Mouse (Mus musculus) left cerebral cortex, postnatal 25 days (tissue): Measurements from ENCODE around the gene Id2. TPM values are rescaled to one million over a fixed set of nuclear protein-coding genes. Genes with fewer than 3 reads are reported as not detected.
A peak's percentile ranks its signal among the peaks of the same experiment; 100 is the strongest.

Experiments
- DNase-seq, 2 experiments: peaks; one replicate each; pipeline ENCODE4 v3.0.0; 2022; ENCODE audit warnings: low spot score in 2 of 2, mixed read lengths in 1 of 2
- intact Hi-C: fragments of 180-260 bp; cut with DNase I; formaldehyde crosslinking; loops from one replicate; pipeline ENCODE4 v1.15.1; 2025
- total RNA-seq, 2 experiments: library from RNA; stranded (reverse); gene quantifications; 2 replicates each; pipeline ENCODE4 v1.2.3; 2021

Id2 gene
- total RNA-seq, 2 experiments from 2014 or later: 148 to 163 TPM

DNA sequence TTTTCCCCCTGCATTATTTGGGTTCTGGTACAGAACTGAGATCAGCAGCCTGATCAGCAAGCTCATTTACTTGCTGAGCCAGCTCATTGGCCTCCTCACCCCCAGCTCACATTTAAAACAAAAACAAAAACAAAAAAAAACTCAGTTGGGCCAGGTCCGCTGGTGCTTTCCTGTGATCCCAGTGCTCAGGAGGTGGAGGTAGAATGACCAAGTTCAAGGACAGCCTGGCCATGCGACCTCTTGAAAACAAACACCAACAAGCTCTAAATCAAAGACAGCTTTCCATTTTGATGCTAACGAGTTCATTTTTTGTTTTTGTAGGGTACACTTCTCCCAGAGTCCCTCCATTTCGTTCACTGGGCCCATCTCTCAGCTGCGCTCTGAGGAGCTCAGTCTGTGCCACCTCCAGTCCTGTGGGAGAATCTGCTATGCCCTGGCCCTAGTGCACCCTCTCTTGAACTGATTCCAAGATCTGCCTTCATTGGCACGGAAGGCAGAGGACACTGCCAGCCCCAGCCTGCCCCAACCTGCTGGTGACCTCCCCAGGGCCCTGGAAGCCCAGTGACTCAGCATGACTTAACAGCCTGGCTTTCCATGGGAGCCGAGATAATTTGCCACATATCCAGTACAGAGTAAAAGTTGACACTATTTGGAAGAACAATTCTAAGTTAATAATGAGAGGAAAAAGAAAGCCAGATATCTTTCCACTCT is 13.2 kb upstream of the Id2 start:
- intact Hi-C loops: no loop called here
- no peak for DNase-seq

DNA sequence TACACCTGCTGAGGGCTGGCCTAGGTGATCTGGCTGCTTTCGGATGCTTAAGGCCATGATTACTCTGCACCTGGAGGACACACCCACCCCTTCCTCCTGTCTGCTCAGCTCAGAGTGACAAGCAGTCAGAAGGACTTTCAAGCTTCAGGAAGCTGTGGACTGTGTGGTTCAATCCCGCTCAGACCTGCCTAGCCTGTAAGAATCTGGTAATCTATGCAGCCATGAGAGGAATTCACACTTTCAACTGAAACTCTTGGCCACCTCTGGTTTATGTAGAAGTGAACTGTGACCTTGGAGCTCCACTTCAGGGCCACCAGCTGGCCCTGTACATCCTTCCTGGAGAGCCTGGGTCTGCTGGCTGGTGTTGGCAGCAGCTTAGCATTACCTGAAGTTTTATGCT is 11.9 kb upstream of the Id2 start:
- intact Hi-C loops: no loop called here
- DNase-seq: no peak

DNA sequence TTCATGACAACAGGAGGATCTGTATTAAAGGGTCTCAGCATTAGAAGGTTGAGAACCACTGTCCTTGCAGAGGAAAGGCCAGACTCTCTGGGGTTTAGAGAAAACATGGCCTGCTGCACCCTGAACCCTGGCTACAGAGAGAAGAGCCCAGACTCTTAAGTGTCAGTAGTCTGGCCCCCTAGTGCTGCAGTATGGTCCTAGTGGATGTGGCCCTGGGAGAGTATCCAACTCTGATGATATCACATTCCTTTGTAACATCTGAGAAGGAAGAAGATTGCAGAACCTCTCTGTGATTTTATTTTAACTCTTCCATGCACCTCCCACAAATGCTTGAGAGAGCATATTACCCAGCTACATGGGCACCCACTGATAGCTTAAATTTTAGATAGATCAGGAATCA is 7.6 kb upstream of the Id2 start:
- DNase-seq: no peak
- intact Hi-C loops: loop anchor here (5.0 kb wide), 1 partner anchor 58 kb away; no protein-coding TSS in a partner anchor

DNA sequence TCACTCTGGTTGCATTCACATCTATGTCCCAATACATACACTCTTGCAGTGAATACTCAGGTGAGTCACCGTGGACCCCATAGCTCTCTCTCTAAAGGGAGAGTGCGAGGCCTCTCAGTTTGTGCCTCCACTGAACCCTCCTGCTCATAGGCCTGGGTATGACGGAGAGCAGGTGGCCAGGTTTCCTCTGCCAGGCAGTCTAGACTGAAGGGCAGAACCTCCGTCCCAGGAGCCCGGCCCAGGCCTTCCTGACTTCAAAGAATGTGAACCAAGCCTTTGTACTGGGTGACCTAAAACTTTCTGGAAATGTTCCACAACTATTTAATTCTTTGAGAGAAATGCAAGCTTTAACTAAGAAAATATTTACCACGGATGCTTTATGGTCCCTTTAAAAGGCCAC is 7.0 kb upstream of the Id2 start:
- intact Hi-C loops: loop anchor here (5.0 kb wide), 1 partner anchor 58 kb away; no protein-coding TSS in a partner anchor
- no peak for DNase-seq

DNA sequence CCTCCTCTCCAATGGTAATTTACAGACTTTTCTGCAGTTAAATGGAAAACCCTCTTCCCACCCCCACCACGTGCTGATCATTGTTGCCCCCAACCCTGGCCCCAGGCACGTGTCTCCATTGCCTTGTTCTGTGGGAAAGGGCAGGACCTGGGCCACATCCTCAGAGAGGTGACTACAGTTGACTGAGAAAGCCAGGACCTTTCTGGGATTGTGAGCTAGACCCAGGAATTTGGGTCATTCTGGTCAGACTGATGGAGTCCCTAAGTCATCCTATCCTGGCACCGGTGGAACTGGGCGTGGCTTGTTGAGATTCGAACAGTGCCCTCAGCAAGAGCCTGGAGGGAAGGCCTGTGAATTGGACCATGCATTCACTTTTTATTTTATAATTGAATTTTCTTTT is 4.4 kb upstream of the Id2 start:
- no peak for DNase-seq
- intact Hi-C loops: loop anchor here (5.0 kb wide), 1 partner anchor 61 kb away; no protein-coding TSS in a partner anchor

DNA sequence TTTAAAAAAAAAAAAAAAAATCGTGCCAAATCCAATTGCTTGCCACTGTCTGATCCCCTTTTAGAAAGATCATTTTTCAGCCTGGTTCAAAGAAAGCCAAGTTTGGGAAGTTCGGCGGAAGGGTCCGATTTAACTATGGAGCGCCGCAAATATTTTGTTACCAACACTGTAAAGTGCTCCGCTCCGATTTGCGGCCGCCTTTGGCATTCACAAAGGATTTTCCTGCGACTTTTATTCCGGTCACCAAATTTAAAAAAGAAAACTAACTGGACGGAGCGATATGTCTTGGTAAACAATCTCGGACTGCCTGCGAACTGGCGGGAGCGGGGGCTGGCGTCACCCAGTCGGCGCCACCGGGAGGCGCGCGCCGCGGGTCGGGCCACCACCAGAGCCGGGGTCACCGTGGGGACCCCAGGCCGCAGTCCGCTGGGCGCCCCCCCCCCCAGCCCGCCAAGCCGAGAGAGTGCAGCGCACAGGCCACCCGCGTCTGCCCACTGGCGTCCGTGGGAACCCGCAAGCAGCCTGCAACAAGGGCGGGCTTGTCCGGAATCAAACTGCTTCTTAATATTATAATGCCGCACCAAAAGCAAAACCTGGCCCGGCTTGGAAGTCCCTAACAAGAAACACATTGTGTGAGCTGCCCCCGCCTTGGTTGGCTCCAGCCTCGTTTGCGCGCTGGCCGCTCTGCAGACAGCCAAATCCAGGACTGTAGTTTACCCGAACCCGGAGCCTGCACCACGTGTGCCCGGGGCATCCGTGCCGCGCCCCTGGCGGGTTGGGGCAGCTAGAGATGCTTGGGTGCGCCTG is 3.7 kb upstream of the Id2 start:
- peak; percentile 42 to 72 for DNase-seq
- intact Hi-C loops: loop anchor here (5.0 kb wide), 1 partner anchor 62 kb away; no protein-coding TSS in a partner anchor

DNA sequence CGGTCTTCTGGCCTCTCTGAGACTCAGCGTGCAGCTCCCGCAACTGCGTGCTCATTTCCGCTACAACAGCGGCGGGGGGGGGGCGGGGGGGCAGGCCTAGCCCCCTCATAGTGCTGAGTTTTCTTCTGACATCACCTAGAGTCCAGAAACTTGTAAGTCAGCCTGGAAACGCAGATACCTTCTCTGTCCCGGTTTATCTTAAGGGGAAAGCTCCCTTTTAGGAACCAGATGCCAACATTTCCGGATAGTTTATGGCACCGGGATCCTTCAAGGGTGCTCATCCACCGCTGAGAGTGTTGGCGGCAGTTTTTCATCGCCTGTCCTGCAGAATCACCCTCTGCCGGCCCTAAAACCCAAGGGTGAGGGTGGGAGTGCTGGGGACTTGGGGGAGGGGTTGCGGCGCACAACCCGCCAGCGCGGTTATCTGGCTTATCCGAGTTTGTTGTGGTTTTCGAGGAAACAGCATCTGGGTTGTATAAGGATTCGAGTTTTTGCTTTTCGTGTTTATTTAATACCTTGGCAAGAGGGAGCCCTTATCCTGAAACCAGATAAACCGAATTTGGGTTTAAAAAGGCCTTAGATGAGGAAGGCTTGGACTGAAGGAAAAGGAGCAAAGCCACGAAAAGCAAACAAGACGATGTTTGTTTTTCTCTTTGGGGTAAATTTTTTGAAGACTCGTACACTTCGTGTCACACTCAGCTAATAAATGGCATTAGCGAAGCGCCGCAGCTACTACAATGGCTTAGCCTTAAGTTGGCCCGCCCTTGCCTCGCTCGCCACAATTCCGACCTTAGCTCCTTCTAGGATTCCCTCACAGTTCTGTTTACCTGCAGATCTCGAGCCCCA is 2.8 kb upstream of the Id2 start:
- peak; percentile 17 to 33 for DNase-seq
- intact Hi-C loops: loop anchor here (1.0 to 10.0 kb wide), 8 partner anchors 63 to 993 kb away; no protein-coding TSS in a partner anchor

DNA sequence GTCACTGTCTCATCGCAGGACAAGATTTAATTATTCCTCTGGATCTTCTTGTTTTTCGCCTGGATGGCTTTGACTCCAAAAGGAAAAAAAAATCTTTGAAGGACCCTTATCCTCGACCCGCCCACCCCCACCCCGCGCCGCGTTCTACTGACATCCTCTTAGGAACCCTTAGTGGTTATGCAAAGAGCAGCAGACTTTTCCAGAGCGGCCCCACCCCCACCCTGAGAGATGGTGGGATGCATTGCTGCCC is 2.3 kb upstream of the Id2 start:
- intact Hi-C loops: loop anchor here (1.0 to 10.0 kb wide), 7 partner anchors 72 to 993 kb away; no protein-coding TSS in a partner anchor
- DNase-seq: peak in 1 of 2 experiments; percentile 55

DNA sequence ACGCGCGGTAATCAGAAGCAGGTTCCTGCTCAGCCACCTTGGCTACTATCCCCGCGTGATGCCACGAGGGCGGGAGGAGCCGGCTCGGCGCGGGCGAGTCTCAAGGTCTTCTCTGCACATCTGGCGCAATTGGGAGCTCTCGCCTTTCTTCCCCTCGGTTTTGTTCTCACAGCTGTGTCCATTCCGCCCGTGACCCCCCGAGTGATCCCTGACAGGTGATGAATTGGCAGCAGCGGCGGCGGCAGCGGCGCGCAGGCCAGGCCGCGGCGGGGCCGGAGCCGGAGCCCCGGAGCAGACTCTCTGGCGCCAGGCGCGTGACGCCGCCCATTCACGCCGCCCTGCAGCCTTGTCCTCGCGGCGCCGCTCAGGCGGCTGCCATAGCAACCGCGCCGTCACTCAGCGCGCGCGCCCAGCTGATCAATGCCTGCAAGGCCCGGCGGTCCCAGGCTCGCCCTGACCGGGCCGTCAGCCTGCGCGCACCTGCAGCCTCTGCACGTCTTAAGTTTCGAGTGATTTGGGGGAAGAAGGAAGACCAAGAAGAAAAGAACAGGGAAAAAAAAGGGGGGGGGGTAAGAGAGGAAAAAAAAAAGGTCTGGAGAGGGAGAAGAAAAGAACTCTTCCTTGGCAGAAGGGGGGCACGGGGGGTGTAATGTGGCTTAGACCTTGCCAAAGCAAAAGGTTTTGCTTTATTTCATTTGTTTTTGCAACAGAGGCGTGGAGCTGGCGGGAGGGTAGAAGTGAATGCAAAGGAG is 1.8 kb upstream of the Id2 start:
- intact Hi-C loops: loop anchor here (1.0 to 10.0 kb wide), 7 partner anchors 71 to 994 kb away; no protein-coding TSS in a partner anchor
- DNase-seq: peak; percentile 93

DNA sequence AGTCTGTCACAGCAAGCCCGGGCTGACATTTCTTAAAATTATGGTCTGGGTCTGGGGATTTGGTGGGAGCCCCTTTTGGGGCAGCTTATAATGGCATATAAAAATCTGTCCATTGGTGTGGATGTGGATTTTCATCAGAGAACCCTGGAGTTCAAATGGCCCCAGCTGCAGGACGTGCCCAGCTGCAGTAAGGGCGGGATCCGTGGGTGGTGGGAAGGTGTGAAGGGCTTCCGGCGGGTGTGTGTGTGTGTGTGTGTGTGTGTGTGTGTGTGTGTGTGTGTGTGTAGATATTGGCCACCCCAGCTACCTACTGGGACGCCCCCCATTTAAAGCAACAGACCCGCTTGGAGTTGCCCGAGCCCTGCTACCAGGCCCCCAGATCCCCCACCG is 1.2 kb upstream of the Id2 start:
- no peak for DNase-seq

DNA sequence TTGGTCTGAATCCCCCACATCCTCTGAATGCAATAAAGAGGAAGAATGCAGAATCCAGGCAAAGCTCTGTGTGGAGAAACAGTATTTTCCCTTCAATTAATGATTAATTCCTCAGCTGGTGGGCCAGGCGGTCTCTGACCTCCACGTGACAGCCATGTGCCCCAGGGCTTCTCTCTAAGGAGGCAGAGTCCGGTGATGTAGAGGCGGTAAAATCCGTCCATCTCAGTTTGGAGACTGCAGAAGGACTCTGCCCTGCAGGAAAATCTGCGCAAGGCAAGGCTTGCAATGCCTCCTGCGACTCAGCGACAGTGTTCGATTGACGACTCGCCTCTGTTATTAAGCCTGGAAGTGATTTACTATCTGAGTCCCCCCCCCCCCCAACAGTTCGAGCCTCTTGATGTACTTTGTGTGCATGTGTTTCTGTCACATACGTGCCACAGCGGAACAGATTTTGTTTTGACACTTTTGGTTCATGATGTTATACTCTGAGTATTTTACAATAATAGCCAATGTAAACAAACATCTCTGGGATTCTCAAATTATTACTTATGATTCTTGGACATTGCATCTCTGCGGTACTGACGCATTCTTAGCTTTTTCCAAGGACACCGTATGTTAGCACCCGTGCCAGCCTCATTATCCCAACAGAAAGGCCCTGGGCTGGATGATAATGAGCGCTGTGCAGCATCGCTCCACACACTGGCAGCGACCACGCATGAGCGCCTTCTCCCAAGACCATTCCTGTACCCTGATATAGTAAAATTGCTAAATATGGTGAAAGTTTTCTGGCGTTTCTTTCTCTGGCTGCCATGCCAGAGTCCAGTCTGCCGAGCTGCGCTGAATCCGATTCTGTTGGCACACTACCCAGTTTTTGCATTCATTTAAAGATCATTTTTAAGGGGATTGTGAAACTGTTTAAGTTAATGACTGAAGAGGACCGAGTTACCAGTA is 545 bp upstream of the Id2 start:
- intact Hi-C loops: loop anchor here (5.0 to 10.0 kb wide), 6 partner anchors 70 to 995 kb away; no protein-coding TSS in a partner anchor
- DNase-seq: peak; percentile 52 to 69

More for the DNA sequence above, 1.2 kb upstream of the Id2 start:
- intact Hi-C loops: loop anchor here (5.0 to 10.0 kb wide), 6 partner anchors 71 to 994 kb away; no protein-coding TSS in a partner anchor

DNA sequence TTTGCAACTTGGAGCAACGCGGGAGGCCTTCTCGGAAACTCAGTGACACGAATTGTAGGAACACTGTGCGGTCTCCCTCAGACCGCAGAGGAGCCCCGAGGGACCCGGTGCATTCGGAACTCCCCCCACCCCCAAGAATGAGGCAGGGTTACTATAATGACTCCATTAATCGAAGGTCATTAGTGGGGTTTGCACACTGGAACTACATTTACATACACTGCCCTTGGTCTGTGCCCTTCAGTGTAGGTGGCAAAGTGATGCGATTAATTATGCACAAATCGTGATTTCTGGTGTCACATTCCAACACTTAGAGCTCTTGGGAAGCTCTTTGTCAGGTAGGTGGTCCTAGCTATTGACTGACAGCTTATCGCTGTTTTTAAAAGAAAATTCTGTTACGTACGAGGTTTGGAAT is 294 bp downstream of the Id2 start:
- intact Hi-C loops: loop anchor here (5.0 to 10.0 kb wide), 6 partner anchors 69 to 996 kb away; no protein-coding TSS in a partner anchor

DNA sequence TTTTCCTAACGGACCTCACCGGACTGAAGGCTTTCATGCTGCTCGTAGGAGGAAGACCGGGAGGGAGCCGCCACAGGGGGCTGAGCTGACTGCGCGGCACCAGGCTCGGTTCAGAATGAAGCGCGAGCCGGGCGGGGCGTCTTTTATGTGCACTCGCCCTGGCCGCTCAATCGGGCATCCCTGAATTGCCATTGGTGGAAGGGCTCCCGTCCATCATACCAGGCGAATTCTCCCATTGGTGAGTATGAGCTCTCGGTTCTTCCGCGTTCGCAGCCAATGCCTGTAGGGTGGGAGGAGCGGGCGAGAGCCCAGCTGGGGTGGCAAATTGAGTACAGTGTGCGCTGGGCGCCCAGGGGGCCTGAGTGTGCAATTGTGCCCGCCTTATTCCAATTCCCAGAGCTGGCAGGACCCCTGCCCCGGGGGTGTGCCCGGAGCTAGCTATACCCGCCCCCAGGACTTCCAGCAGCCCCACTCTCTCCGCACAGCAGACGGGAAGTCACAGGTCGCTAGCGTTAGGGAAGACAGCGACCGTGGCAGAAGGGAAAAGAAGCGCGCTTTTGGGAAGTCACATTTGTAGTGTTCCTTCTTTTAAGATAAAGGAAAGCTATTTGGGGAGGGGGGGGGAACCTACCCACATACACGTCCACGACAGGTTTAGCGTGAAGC is 833 bp downstream of the Id2 start:
- intact Hi-C loops: loop anchor here (5.0 to 10.0 kb wide), 6 partner anchors 69 to 996 kb away; no protein-coding TSS in a partner anchor
- peak; percentile 98 to 99 for DNase-seq

More for the DNA sequence above, 294 bp downstream of the Id2 start:
- DNase-seq: no peak

DNA sequence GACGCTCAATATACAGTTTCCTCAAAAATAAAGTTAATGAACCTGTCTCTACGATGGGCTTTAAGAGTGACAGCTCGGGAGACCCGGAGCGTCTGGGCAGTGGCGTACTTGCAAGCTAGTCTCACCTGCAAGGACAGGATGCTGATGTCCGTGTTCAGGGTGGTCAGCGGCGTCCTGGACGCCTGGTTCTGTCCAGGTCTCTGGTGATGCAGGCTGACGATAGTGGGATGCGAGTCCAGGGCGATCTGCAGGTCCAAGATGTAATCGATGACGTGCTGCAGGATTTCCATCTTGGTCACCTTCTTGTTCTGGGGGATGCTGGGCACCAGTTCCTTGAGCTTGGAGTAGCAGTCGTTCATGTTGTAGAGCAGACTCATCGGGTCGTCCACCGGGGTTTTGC is 1.4 kb downstream of the Id2 start:
- intact Hi-C loops: loop anchor here (5.0 to 10.0 kb wide), 6 partner anchors 68 to 997 kb away; no protein-coding TSS in a partner anchor
- DNase-seq: no peak

DNA sequence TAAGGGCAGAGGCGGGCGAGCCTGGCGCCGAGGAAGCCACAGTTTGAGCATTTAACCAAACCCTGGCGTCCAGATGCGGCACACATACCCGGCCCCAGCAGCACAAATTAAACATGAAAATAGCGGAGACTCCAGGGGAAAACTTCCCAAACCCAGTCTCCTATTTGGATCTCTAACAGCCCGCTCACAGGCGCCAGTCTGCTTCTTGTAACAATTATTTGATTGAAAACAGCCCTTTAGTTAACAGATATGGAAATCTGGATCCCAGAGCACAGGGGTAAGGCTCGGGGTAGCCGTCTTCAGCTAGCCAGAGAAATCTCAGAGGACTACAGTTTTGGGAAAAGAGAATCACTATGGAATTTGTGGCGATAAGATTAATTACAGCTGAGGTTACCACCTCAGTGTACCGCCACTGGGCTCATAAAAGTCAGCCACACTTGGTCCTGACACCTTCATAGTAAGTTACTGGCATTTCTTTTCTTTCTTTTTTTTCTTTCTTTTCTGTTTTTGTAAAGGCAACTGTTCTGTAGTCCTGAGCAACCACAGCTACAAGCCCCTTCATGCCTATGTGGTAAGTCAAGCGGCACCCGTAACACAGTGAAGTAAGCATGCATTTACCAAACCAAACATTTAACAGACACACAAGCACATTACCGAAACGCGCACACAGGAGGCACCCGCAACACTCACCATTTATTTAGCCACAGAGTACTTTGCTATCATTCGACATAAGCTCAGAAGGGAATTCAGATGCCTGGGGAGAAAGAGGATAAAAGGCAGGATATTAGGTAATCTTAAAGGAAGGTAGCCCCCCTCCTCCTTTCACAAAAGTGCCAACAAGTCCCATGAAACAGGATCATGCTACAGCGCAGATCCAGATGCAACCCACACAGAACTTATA is 2.1 kb downstream of the Id2 start:
- peak; percentile 38 to 41 for DNase-seq
- intact Hi-C loops: loop anchor here (5.0 to 10.0 kb wide), 6 partner anchors 68 to 997 kb away; no protein-coding TSS in a partner anchor

DNA sequence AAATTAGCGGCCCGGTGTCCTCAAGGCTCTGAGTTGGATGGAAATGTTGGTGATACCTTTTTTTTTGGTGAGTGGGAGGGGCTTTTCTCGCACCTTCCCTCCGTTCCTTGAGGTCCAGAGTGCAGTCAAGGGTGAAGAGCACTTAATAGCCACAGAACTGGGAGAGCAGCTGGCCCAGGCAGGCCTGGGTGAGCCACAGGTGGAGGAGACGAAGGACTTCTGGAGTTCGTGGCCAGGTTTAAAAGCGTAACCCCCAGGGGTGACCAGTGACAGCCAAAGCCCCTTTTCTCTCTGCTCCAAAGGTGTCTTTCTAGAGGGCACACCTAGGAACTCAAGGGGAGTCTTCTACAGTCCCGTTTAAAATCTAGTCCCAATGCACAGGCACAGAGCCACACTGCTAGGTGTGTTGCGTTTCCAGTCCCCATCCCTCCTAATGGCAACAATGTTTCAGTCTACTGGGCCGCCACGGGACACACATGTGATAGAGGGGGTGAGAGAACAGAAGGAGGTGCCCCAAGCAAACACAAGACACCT is 3.6 kb downstream of the Id2 start:
- intact Hi-C loops: loop anchor here (2.0 to 10.0 kb wide), 4 partner anchors 321 to 1133 kb away; no protein-coding TSS in a partner anchor
- no peak for DNase-seq
